Mouse (Mus musculus) liver (tissue): ENCODE results near the gene Ncbp3.

Experiments used
- DNase-seq: peaks from one replicate; pipeline ENCODE4 v3.0.0-alpha.2; 2020; ENCODE audit warnings: mixed read lengths

The Ncbp3 gene

GRCm38 (mm10) chr11:73047542-73047996 lies at the start of gene Ncbp3:
Ncbp3 (plus strand) TSS chr11:73047783.
- peak; percentile 97 for DNase-seq

DNA sequence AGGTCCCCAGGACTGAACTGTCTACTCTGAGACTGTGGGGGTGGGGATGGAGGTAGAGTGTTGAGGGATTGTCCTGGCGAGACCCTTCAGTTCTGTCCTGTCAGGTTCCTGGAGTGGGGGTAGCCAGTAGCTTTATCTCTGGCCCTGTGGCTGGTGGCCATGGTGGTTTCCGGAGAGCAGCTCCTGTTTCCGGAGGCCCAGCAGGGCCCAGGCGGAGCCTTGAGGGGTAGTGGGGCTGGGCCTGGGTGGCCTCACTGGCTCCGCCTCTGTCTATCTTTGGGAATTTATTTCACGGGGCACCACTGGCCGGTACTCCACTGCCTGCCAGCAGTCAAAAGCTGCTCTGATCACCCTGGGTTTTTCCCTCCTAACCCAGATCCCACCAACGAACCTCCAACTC lies 48.8 kb upstream of the Ncbp3 start, which contains the start of gene P2rx1:
P2rx1 (plus strand) TSS at position 333 of the 400 bp plus-strand sequence.
- DNase-seq, result peak; percentile 65

DNA sequence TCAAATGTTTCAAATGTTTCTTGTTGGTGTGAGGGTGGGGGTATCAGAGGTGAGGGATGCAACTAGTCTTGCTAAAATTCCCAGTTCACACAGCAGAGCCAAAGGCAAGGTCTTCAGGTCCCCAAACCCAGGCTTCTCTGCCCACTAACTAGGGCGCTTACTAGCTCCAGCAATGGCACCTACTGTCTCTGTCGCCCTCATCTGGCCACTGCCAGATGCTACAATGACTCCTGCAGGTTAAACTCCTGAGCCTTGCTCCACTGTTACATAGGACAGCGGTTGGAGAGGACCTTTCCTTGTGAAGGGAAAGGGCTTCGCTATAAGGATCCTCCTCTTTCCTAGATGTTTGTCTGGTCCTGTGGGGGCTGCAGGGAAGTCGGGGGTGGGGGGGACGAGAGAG lies 46.6 kb upstream of the Ncbp3 start:
- peak; percentile 65 for DNase-seq

DNA sequence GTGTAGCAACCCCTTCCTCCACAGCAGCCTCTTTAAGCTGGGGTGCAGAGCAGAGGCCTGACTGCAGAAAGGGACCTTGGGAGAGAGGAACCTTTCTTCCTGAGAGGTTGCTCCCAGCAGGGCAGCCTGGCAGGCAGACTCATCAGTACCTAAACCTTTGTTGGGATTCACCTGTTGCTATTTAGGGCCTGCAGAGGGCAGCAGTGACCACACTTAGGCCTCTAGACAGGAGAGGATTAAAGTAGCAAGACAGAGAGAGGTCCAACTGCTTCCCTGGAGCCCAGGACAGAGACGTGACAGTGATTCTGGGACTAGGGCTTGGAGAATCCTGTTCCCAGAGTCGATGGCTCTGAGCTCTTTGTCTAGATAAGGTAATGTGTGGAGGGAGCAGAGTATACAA lies 41.2 kb upstream of the Ncbp3 start:
- DNase-seq, result peak; percentile 38

GRCm38 (mm10) chr11:73007113-73007512 lies 40.5 kb upstream of the Ncbp3 start:
- no peak for DNase-seq

DNA sequence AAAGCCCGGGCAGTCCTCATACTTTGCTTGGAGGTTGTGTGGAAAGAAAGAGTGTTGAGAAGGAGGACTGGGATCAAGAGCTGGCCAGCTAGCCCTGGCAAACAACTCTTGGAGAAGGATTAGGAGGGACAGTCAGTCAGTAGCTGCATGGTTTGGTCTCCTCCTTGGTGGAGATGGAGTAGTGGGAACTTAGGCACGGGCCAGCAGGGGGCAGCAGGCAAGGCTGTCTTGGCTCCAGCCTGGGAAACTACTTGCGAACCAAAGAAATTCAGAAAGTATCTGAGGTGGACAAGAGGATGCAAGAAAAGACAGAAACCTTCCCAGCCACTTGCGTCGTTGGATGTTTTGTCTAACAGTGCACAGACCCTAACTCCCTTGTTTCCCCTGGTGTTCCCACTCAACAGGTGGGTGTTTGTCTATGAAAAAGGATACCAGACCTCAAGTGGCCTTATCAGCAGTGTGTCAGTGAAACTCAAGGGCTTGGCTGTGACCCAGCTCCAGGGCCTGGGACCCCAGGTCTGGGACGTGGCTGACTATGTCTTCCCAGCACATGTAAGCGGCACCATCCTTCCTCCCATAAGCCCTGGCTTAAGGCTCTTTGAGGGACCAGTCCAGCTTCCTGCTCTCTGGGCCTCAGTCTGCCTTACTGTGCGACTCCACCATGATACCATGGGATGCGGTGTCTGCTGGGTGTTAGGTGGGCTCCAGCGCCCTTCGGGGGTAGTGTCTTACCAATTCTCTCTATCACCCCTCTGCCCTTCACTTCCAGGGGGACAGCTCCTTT lies 39.7 kb upstream of the Ncbp3 start:
- peak; percentile 46 for DNase-seq

GRCm38 (mm10) chr11:73008826-73009225 lies 38.8 kb upstream of the Ncbp3 start:
- no peak for DNase-seq

GRCm38 (mm10) chr11:73009531-73010274 lies 37.9 kb upstream of the Ncbp3 start:
- no peak for DNase-seq

DNA sequence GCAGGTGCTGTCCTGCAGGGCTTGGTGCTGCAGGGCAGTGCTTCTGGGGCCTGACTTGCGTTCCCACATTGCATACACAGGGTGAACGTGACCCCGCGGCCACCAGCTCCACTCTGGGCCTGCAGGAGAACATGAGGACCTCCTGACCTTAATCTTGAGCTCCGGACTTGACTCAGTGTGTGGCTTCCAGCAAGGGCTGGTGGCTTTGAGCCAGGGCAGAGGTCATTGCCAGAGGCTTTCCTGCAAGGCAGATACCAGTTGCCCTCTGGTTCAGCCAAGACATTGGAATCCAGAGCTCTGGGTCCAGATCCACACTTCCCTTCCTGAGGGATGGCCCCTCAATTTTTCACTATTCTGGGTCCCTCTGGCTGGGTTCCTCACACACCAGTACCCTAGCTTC lies 33.6 kb upstream of the Ncbp3 start:
- DNase-seq, result no peak

DNA sequence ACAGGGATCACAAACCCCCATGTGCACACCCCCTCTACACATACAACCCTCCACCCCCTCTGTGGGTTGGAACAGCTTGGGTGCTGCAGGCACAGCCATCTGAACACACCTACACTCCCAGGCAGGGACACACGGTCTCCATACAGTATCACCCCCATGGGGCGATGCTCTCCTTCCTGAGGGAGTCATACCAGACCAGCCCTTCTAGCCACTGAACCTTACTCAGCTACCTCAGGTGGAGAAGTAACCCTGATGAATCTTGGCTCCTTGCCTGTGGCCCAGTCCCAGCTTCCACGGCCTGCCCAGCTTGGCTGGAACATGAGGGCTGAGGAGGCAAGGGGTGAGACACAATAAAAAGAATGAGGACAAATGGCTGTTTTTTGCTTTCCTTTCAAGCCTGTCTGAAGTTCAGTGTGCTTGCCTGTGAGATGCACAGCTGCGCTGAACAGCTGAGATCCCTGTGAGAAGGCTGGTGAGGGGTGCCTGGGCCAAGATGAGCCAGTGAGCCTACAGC lies 32.7 kb upstream of the Ncbp3 start:
- DNase-seq, result no peak

GRCm38 (mm10) chr11:73015391-73016102 lies 32.0 kb upstream of the Ncbp3 start:
- no peak for DNase-seq

GRCm38 (mm10) chr11:73016103-73016420 lies 31.5 kb upstream of the Ncbp3 start:
- no peak for DNase-seq

GRCm38 (mm10) chr11:73018471-73019146 lies 29.0 kb upstream of the Ncbp3 start, which contains the start of gene Camkk1:
Camkk1 (plus strand) TSS chr11:73019008.
- peak; percentile 90 for DNase-seq

DNA sequence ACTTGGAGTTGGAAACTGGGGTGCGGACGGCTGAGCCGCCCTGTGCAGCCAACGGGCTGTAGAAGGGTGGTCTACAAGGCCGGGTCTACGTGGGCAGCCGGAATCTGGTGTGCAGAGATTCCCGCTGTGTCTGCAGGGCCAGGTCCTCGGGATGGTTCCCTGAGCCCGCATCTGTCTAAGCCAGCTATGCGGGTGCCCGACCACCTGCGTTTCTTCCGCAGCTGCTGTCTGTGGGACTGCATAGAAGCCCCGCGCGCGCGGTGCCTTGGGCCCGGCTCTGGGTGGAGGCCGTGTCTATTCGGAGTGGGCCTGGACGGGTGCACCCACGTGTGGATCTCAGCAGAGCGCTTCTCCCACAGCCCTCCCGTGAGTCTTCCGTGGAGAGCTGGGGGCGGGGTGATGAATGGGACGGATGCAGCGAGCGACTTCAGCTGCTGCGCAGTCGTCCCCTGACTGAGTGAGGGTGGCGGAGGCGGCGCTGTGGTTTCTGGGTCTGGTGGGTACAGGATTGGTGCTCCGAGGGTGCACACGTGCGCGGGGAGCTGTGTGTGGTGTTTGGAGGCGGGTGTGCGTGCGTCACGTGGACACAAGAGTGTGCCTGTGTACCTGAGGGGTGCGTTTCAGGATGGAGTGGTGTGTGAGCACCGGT lies 28.3 kb upstream of the Ncbp3 start:
- DNase-seq, result peak; percentile 26

GRCm38 (mm10) chr11:73020953-73021800 lies 26.4 kb upstream of the Ncbp3 start:
- no peak for DNase-seq

- no peak for DNase-seq
Measured at GRCm38 (mm10) chr11:73023099-73023498, 24.5 kb upstream of the Ncbp3 start.

GRCm38 (mm10) chr11:73023827-73024226 lies 23.8 kb upstream of the Ncbp3 start:
- DNase-seq, result no peak

DNA sequence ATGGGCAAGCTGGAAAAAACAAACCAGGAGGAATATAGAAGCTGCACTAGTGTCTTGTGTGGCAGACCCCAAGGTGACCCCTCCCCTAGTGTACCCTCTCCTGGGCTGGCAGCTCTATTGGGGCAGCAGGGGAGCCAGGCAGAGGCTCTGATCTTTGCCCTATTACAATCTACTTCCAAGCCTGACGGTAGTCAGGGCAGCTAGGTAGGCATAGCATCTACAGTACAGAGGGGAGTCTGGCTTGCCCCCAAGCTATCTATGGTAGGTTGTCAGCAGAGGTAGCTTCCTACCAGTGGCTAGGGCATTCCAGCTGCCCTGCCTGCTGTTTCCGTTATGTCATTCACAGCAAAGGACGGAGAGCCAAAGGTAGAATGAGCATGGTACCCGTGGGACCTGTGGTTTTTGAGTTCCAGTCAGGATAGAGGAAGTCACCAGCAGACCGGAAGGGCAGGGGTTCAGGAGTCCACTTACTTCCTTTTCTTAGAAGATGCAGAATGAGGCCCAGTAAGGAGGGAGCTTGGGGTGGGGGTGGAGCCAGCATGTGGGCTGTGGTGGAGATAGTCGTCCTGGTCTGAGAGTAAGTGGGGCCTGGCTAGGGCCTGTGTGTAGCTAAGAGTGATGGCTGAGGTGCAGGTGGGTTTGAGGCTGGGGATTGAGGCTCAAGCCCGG lies 23.2 kb upstream of the Ncbp3 start:
- DNase-seq, result peak; percentile 60

GRCm38 (mm10) chr11:73026961-73027360 lies 20.6 kb upstream of the Ncbp3 start:
- no peak for DNase-seq

- DNase-seq, result peak; percentile 85
Measured at GRCm38 (mm10) chr11:73030821-73031498, 16.6 kb upstream of the Ncbp3 start.
